Mouse (Mus musculus) midbrain, postnatal 0 days (tissue): ENCODE results near the gene Kif1c. TPM values are rescaled to one million over a fixed set of nuclear protein-coding genes. Genes with fewer than 3 reads are reported as not detected.

ENCODE experiments used
- ATAC-seq: fragments of 200-750 bp; cut with Nextera tagmentation; 2 replicates; pipeline ENCODE4 v1.8.0; 2017; ENCODE audit warnings: moderate number of reproducible peaks, mild to moderate bottlenecking, moderate TSS enrichment, moderate library complexity; ENCODE audit not compliant: low FRiP score
- DNase-seq: peaks from one replicate; pipeline ENCODE4 v3.0.0-alpha.2; 2015; ENCODE audit warnings: low spot score
- H3K27ac ChIP-seq: fragments of 300-500 bp; sonication (generic); 2 replicates; pipeline ENCODE4 v1.5.1; 2014; ENCODE audit warnings: low read depth, mild to moderate bottlenecking, low read length, mixed read lengths
- H3K27me3 ChIP-seq: fragments of 300-500 bp; sonication (generic); 2 replicates; pipeline ENCODE4 v1.6.1; 2014; ENCODE audit warnings: low read length, control low read depth, mixed read lengths; ENCODE audit not compliant: insufficient read depth
- H3K36me3 ChIP-seq: fragments of 300-500 bp; sonication (generic); 2 replicates; pipeline ENCODE4 v1.6.1; 2014; ENCODE audit warnings: low read length, control low read depth, mixed read lengths; ENCODE audit not compliant: insufficient read depth
- H3K4me1 ChIP-seq: fragments of 300-500 bp; sonication (generic); 2 replicates; pipeline ENCODE4 v1.6.1; 2014; ENCODE audit warnings: mild to moderate bottlenecking, control low read depth, antibody characterized with exemption, low read length, mixed read lengths; ENCODE audit not compliant: insufficient read depth
- H3K4me2 ChIP-seq: fragments of 300-500 bp; sonication (generic); 2 replicates; pipeline ENCODE4 v1.6.1; 2014; ENCODE audit warnings: low read depth, mild to moderate bottlenecking, low read length, mixed read lengths; ENCODE audit not compliant: poor library complexity, severe bottlenecking
- H3K4me3 ChIP-seq: fragments of 300-500 bp; sonication (generic); 2 replicates; pipeline ENCODE4 v1.5.1; 2014; ENCODE audit warnings: low read depth, mild to moderate bottlenecking, low read length, moderate library complexity
- H3K9ac ChIP-seq: fragments of 300-500 bp; sonication (generic); replicated peaks from 2 replicates; pipeline ENCODE4 v1.6.1; 2014; ENCODE audit warnings: mild to moderate bottlenecking, low read length, moderate library complexity, mixed read lengths; ENCODE audit not compliant: poor library complexity, severe bottlenecking
- H3K9me3 ChIP-seq: fragments of 300-500 bp; sonication (generic); 2 replicates; pipeline ENCODE4 v1.6.1; 2016; ENCODE audit warnings: low read length, control low read depth
- CTCF ChIP-seq: IDR thresholded peaks from 2 replicates; pipeline ENCODE4 v1.5.1; 2016; ENCODE audit warnings: antibody characterized with exemption, mild to moderate bottlenecking
- WGBS: fragments of 180-500 bp; shearing (Covaris S2); extraction: QIAGEN DNeasy Blood & Tissue Kit; methylation state at CpG from one replicate; pipeline ENCODE4 v1.1.7; 2014; 5-methylcytosine and 5-hydroxymethylcytosine counted together
- polyA plus RNA-seq: library from polyadenylated mRNA; unstranded; fragments of >200 nt; fragmentation: Nextera tagmentation; extraction: Ambion mirVana; gene quantifications from 2 replicates; pipeline ENCODE4 v1.2.1, GENCODE M21; 2015
- total RNA-seq: library from RNA; depleted of rRNA; stranded (reverse); fragments of >200 nt; gene quantifications from 2 replicates; pipeline ENCODE4 v1.2.3, GENCODE M21; 2014

Kif1c gene
- total and polyA plus RNA-seq, 2 experiments from 2014 or later, result 1.9 to 30.9 TPM

- Histone ChIP-seq H3K27ac (peak overlapping the region; percentile 62), H3K4me2 (no peak overlapping the region), H3K36me3 (peaks cover 44% of the 10 kb centered on the region), H3K4me3 (no peak overlapping the region), H3K9ac (no peak overlapping the region), H3K4me1 (peaks cover 8% of the 10 kb centered on the region), H3K9me3 (no peaks in the 10 kb centered on the region), H3K27me3 (no peaks in the 10 kb centered on the region)
- WGBS, result 18% methylated on average over 11 of the region's 11 CpGs
- DNase-seq (peak; percentile 90), ATAC-seq (peak; percentile 75)
- peak; percentile 90 for TF ChIP-seq CTCF
Observed at GRCm38 (mm10) chr11:70681897-70682581, 18.3 kb upstream of the Kif1c start.

GRCm38 (mm10) chr11:70683640-70684039 is 16.7 kb upstream of the Kif1c start:
- no peak overlapping the region for H3K4me3 ChIP-seq
- WGBS, result 94% methylated on average over 5 of the region's 5 CpGs

GRCm38 (mm10) chr11:70686901-70687566 is 13.3 kb upstream of the Kif1c start:
- Histone ChIP-seq H3K9me3 (no peaks in the 10 kb centered on the region), H3K36me3 (peaks cover 15% of the 10 kb centered on the region), H3K4me3 (peak overlapping the region; percentile 76), H3K4me2 (peak overlapping the region; percentile 59), H3K27ac (peak overlapping the region; percentile 80), H3K9ac (peak overlapping the region; percentile 89), H3K27me3 (no peaks in the 10 kb centered on the region), H3K4me1 (peaks cover 14% of the 10 kb centered on the region)
- TF ChIP-seq CTCF, result peak; percentile 35
- WGBS, result 4% methylated on average over 16 of the region's 16 CpGs
- ATAC-seq (no peak; the same call in 1 of the 2 replicates), DNase-seq (peak; percentile 57)

More at GRCm38 (mm10) chr11:70683640-70684039, 16.7 kb upstream of the Kif1c start:
- H3K36me3 ChIP-seq, result peaks cover 37% of the 10 kb centered on the region
- DNase-seq, result no peak
- no peaks in the 10 kb centered on the region for H3K27me3 ChIP-seq
- no peak overlapping the region for H3K9ac ChIP-seq
- H3K4me2 ChIP-seq, result no peak overlapping the region
- no peak overlapping the region for H3K27ac ChIP-seq
- TF ChIP-seq CTCF, result no peak
- H3K4me1 ChIP-seq, result peaks cover 10% of the 10 kb centered on the region
- ATAC-seq, result no peak
- H3K9me3 ChIP-seq, result no peaks in the 10 kb centered on the region

GRCm38 (mm10) chr11:70687601-70688199 is 12.6 kb upstream of the Kif1c start, which contains the start of gene Camta2:
Camta2 (minus strand) TSS chr11:70688105.
- DNase-seq (peak; percentile 83), ATAC-seq (peak; percentile 81)
- no peaks in the 10 kb centered on the region for H3K9me3 ChIP-seq
- peak; percentile 66 for TF ChIP-seq CTCF
- H3K4me3 ChIP-seq, result peak within 1 kb of the TSS; percentile 76
- 1% methylated on average over 47 of the region's 55 CpGs for WGBS
- peak within 1 kb of the TSS; percentile 80 for H3K27ac ChIP-seq
- H3K9ac ChIP-seq, result peak within 1 kb of the TSS; percentile 89
- H3K27me3 ChIP-seq, result no peaks in the 10 kb centered on the region
- H3K4me2 ChIP-seq, result peak within 1 kb of the TSS; percentile 59
- peaks cover 15% of the 10 kb centered on the region for H3K36me3 ChIP-seq
- peaks cover 14% of the 10 kb centered on the region for H3K4me1 ChIP-seq

GRCm38 (mm10) chr11:70688372-70688771 is 12.0 kb upstream of the Kif1c start:
- no peak for TF ChIP-seq CTCF
- Histone ChIP-seq H3K4me1 (peaks cover 14% of the 10 kb centered on the region), H3K4me3 (peak overlapping the region; percentile 76), H3K9ac (peak overlapping the region; percentile 89), H3K36me3 (peaks cover 11% of the 10 kb centered on the region), H3K4me2 (peak overlapping the region; percentile 59), H3K9me3 (no peaks in the 10 kb centered on the region), H3K27ac (peak overlapping the region; percentile 80), H3K27me3 (no peaks in the 10 kb centered on the region)
- ATAC-seq (no peak), DNase-seq (peak; percentile 9)
- WGBS, result 9% methylated on average over 8 of the region's 8 CpGs
